Mouse (Mus musculus): Measurements from ENCODE around the gene Runx2. TPM values are rescaled to one million over a fixed set of nuclear protein-coding genes. Genes with fewer than 3 reads are reported as not detected.

The Runx2 gene
- 52.0 and 64.9 TPM in 2 replicates for total RNA-seq (2023)

GRCm38 (mm10) chr17:44814508-44815175 is at the start of gene Runx2:
Gene Runx2, minus strand, starts transcription at chr17:44814797.

GRCm38 (mm10) chr17:44776738-44777270 is 37.8 kb downstream of the Runx2 start, which contains the start of gene Supt3:
Gene Supt3, plus strand, starts transcription at chr17:44777152.

Other genes starting within 250 kb of the Runx2 start
- 11.6 and 13.4 TPM in 2 replicates for gene Supt3, start 37.6 kb downstream of the Runx2 start, total RNA-seq (2023)